Mouse (Mus musculus) thymus, postnatal 36 days (tissue): Measurements from ENCODE around the gene Nck2.
"Not testable (repeated sequence)": the region's sequence is repeated elsewhere in the genome, so short reads cannot be mapped to it uniquely, and the experiment has no call there.

Experiments used
- DNase-seq, 2 experiments: peaks; one replicate each; pipeline ENCODE4 v3.0.0; 2022; ENCODE audit warnings: mixed read lengths in 2 of 2

Nck2 gene

GRCm38 (mm10) chr1:43502792-43503146 is 58.4 kb downstream of the Nck2 start:
- no peak for DNase-seq

- DNase-seq: no peak
Measured at GRCm38 (mm10) chr1:43503261-43503660, 58.9 kb downstream of the Nck2 start.

DNA sequence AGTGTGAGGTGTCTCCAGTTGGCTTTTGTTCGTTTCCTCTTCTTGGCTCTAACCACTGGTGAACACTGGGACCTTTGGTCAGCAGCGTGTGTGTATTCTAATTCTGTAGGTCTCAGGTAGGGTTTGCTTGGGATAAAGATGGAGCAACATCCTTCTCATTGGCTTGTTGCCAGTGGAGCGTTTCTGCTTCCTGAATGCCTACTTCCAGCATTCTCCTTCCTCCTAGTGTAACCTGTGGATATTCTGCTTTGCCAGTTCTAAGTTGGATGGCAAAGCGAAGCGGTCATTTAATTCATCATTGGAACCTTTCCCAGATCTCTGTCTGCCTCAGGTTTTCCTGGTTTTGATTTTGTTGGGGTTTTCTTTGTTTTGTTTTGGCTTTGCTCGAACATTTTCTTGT is 59.3 kb downstream of the Nck2 start:
- DNase-seq: no peak

GRCm38 (mm10) chr1:43504235-43504634 is 59.9 kb downstream of the Nck2 start:
- DNase-seq: no peak

DNA sequence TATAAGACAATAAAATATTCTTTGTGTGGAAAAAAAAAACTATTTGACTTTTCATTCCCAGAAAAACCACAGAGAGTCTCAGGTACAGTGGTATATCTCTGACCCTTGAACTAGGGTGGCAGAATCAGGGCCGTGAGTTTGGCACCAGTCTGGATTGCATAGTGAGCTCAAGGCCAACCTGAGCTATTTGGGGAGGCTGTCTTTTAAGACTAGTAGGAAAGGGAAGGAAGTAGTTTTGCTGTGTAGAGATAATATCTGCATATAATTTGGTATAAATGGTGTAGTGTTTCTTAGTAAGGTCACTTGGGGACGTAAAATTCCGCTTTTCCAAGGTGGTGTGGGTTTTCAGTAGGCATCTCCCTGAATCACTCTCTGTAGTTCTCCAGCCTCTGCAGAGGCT is 62.3 kb downstream of the Nck2 start:
- no peak for DNase-seq

DNA sequence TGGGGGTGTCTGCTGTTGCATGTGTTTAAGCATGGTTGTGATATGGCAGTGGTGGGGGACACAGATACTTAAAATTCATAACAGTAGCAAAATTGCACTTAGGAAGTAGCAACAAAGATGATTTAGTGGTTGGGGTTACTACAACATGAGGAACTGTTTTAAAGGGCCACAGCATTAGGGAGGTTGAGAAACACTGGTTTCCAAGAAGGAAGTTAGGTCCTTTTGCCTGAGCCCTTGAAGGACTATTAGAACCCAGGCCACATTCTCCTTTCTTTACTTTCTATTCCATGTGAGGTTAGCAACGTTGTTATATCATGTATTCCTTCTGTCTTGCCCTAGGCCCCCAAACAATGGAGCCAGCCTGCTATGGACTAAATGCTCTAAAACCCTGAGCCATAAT is 63.4 kb downstream of the Nck2 start:
- DNase-seq: no peak

DNA sequence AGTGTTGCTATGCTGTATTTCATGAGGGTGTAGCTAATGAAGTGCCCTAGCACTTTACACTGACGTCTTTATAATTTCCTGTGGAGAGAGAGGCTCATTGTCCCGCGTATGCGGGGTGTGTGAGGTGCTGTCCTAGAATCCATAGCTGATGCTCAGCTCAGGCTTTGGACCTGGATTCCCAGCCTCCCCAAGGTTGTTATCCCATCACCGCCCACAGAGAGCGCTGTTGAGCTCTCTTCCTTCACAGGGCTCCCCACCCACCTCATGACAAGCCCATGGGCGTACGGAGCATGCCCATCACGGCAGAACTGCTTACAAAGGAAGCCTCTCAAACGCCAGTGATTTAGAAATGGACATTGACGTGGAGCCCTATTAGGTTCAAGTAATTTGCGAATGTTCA is 66.9 kb downstream of the Nck2 start:
- DNase-seq: peak in 1 of 2 experiments; percentile 24

GRCm38 (mm10) chr1:43511667-43512066 is 67.3 kb downstream of the Nck2 start:
- no peak for DNase-seq

GRCm38 (mm10) chr1:43517405-43517804 is 73.0 kb downstream of the Nck2 start:
- DNase-seq: no peak

GRCm38 (mm10) chr1:43520216-43520988 is 76.0 kb downstream of the Nck2 start:
- DNase-seq: no peak

DNA sequence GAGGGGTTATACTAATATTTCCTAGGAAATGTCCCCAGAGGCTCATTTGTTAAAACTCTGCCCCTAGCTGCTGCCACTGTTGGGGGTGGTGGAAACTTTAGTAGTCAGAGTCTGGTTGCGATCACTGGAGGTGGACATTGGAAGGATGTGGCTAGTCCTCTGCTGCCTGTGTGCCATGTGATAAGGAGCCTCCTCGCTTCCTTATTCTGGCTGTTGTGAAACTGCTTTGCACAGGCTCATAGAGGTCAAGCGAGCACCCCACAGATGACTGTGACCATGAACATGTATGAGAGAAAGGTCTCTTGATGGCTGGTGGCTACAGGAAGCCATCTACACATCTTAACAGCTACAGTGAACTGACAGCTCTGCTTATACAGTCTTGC is 76.6 kb downstream of the Nck2 start:
- DNase-seq: no peak

GRCm38 (mm10) chr1:43521512-43521911 is 77.1 kb downstream of the Nck2 start:
- no peak for DNase-seq

DNA sequence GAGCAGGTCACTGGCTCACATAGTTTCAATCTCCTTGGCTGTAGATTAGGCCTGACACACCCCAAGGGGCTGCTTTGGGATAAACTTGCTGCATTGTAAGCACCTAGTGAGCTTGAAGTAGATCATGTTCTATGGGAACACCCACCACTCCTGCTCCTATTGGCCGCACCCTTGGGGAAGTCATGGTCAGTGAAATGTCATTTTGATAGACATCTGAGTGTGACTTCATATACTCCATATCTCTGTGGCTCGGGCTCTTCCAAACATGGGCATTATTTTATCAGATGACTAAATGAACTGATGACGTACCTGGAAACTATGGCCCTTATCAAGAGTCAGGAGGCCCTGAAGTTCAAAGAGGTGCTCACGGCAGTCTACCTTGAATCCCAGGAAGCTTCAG is 77.6 kb downstream of the Nck2 start:
- no peak for DNase-seq

GRCm38 (mm10) chr1:43522976-43523375 is 78.6 kb downstream of the Nck2 start:
- DNase-seq: no peak

GRCm38 (mm10) chr1:43524332-43524731 is 80.0 kb downstream of the Nck2 start:
- DNase-seq: no peak

DNA sequence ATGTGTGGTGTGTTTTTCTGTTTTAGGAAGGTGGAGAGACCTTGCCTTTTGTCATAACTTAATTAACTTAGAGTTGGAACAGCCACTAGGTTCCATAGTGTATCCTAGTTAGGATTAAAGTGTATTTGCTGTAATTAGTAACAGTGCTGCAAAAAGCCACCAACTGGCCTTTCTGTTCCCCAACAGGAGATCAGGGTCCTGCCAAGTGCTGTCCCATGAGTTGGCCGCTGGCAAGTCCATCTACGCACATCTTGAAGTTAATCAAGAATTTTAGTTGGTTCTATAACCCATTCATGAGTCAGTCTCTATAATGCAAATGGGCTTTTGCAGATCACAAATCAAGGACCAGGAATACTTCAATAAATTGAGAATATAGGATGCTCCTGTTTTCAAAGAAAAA is 83.9 kb downstream of the Nck2 start:
- DNase-seq: no peak

DNA sequence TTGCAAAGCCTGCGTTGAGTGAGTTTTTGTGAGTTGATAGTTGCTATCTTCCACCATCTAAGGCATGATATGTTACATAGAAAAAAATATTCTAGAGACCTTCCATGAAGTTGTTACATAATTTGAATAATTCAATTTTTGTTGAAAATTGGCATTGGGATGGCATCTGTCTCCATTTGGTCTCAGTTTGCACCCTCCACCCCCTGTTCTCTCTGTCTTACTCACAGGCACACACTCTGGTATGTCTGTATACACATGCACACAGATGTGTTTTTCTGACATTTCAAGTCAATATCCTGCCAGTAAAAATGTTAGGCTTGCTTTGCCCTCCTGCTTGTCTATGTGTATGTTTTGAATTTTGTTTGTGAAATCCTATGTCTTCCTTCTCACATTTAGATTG is 84.7 kb downstream of the Nck2 start:
- DNase-seq: no peak

- no peak for DNase-seq
Measured at GRCm38 (mm10) chr1:43530295-43531020, 86.1 kb downstream of the Nck2 start.

DNA sequence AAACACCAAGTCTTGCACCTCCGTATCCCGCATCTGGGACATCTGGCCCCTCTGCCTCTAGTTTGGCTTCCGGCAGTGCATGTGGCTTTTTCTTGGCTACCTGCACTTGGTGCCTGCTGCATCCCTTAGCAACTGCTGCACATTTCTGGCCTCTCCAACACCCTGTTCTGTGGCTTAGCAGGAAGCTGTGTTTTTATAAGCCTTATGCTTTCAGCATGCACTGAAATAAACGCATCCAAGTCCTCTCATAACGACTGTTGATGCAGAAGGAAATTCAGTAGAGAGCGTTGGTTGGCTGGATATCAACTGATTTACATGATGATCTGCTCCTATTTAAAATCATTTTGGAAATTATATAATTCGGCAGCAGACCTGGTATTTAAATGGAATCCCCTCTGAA is 86.9 kb downstream of the Nck2 start:
- peak in 1 of 2 experiments; percentile 33 for DNase-seq

DNA sequence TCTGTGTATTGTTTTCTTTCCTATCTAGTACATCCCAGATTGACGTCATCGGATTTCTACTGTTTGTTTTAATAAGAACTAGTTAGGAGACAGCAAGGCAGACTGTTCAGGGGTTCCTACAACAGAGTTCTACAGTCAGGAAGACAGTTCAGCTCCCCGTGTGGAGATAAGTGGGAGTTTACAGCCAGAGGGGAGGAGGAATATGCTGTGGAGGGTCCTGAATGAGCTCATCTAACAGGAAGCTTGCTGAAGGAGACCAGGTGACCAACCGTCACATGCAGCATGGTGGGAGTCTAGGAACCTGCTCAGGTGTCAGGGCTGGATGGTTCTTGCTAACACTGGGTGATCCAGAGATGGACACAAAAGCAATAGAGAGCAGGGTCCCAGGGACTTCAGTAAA is 87.9 kb downstream of the Nck2 start:
- DNase-seq: no peak

DNA sequence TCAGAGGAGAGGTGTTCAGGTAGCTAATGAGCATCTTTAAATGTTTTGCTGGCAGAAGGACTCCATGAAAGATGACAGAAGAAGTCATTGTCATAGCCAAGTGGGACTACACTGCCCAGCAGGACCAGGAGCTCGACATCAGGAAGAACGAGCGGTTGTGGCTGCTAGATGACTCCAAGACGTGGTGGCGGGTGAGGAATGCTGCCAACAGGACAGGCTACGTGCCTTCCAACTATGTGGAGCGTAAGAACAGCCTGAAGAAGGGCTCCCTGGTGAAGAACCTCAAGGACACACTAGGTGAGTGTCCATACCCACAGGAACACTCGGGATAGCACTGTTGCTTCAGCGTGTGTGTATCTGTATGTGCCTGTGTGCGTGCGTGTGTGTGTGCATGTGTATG is 89.1 kb downstream of the Nck2 start:
- DNase-seq: not testable (repeated sequence)

GRCm38 (mm10) chr1:43534060-43534760 is 89.8 kb downstream of the Nck2 start:
- no peak for DNase-seq

- DNase-seq: no peak
Measured at GRCm38 (mm10) chr1:43535519-43536000, 91.2 kb downstream of the Nck2 start.

GRCm38 (mm10) chr1:43536266-43536665 is 91.9 kb downstream of the Nck2 start:
- no peak for DNase-seq
